Mouse (Mus musculus) stomach, embryonic 16.5 days (tissue): Measurements from ENCODE around the gene Ttc12. TPM values are rescaled to one million over a fixed set of nuclear protein-coding genes. Genes with fewer than 3 reads are reported as not detected.

ENCODE experiments used
- ATAC-seq: fragments of 200-750 bp; cut with Nextera tagmentation; 2 replicates; pipeline ENCODE4 v1.8.0; 2017; ENCODE audit warnings: moderate number of reproducible peaks, moderate TSS enrichment; ENCODE audit not compliant: insufficient read depth, low FRiP score
- H3K27ac ChIP-seq: fragments of 300-500 bp; sonication (generic); 2 replicates; pipeline ENCODE4 v1.5.1; 2014; ENCODE audit warnings: low read length
- H3K27me3 ChIP-seq: fragments of 300-500 bp; sonication (generic); 2 replicates; pipeline ENCODE4 v1.6.1; 2014; ENCODE audit warnings: low read length, control low read depth, mixed read lengths; ENCODE audit not compliant: control insufficient read depth, insufficient read depth
- H3K36me3 ChIP-seq: fragments of 300-500 bp; sonication (generic); 2 replicates; pipeline ENCODE4 v1.6.1; 2014; ENCODE audit warnings: low read length; ENCODE audit not compliant: control insufficient read depth, insufficient read depth
- H3K4me1 ChIP-seq: fragments of 300-500 bp; sonication (generic); 2 replicates; pipeline ENCODE4 v1.6.1; 2014; ENCODE audit warnings: low read length, control low read depth, mixed read lengths; ENCODE audit not compliant: control insufficient read depth, insufficient read depth
- H3K4me2 ChIP-seq: fragments of 300-500 bp; sonication (generic); 2 replicates; pipeline ENCODE4 v1.6.1; 2014; ENCODE audit warnings: low read depth, low read length, mixed read lengths
- H3K4me3 ChIP-seq: fragments of 300-500 bp; sonication (generic); replicated peaks from 2 replicates; pipeline ENCODE4 v1.5.1; 2014; ENCODE audit warnings: mild to moderate bottlenecking, low read length
- H3K9ac ChIP-seq: fragments of 300-500 bp; sonication (generic); 2 replicates; pipeline ENCODE4 v1.6.1; 2014; ENCODE audit warnings: low read length
- H3K9me3 ChIP-seq: fragments of 300-500 bp; sonication (generic); replicated peaks from 2 replicates; pipeline ENCODE4 v1.6.1; 2016; ENCODE audit warnings: low read length, control low read depth; ENCODE audit not compliant: control insufficient read depth
- WGBS: fragments of 180-500 bp; shearing (Covaris S2); extraction: QIAGEN DNeasy Blood & Tissue Kit; methylation state at CpG from one replicate; pipeline ENCODE4 v1.1.7; 2014; 5-methylcytosine and 5-hydroxymethylcytosine counted together
- polyA plus RNA-seq: library from polyadenylated mRNA; unstranded; fragments of >200 nt; fragmentation: Nextera tagmentation; extraction: Ambion mirVana; gene quantifications from 2 replicates; pipeline ENCODE4 v1.2.1, GENCODE M21; 2015

The Ttc12 gene
- polyA plus RNA-seq, 1 experiment from 2014 or later: 1.4 TPM

- Histone ChIP-seq H3K27ac (no peak overlapping the region), H3K4me1 (no peaks in the 10 kb centered on the region), H3K9ac (no peak overlapping the region), H3K27me3 (no peaks in the 10 kb centered on the region), H3K9me3 (no peaks in the 10 kb centered on the region), H3K4me3 (no peak overlapping the region), H3K36me3 (no peaks in the 10 kb centered on the region), H3K4me2 (no peak overlapping the region)
- ATAC-seq: no peak
- 87% methylated on average over 5 of the region's 5 CpGs for WGBS
Observed at GRCm38 (mm10) chr9:49528026-49528425, 42.0 kb upstream of the Ttc12 start.

DNA sequence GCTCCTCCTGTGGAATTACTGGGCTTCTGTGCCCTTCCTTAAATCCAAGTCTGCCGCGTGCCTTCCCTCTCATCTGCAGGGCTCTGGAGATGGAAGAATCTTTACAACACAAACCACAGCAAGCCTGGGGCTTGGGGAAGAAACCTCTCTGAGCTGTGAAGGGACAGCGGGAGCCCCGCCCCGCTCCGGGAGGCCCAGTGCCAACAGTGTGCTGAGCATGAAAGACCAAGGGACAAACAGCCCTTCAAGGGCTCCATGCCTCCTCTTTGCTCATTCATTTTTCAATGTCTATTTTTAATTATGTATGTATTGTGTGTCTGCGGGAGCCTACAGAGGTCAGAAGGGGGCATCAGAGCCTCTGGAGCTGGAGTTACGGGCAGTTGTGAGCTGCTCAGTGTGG, 41.3 kb upstream of the Ttc12 start:
- WGBS: 71% methylated on average over 8 of the region's 8 CpGs
- Histone ChIP-seq H3K36me3 (no peaks in the 10 kb centered on the region), H3K9ac (no peak overlapping the region), H3K27ac (no peak overlapping the region), H3K27me3 (no peaks in the 10 kb centered on the region), H3K4me3 (no peak overlapping the region), H3K9me3 (no peaks in the 10 kb centered on the region), H3K4me1 (no peaks in the 10 kb centered on the region), H3K4me2 (no peak overlapping the region)
- no peak for ATAC-seq

GRCm38 (mm10) chr9:49524721-49525120, 38.7 kb upstream of the Ttc12 start:
- Histone ChIP-seq H3K4me1 (no peaks in the 10 kb centered on the region), H3K9me3 (no peaks in the 10 kb centered on the region), H3K4me2 (no peak overlapping the region), H3K9ac (no peak overlapping the region), H3K4me3 (no peak overlapping the region), H3K27me3 (no peaks in the 10 kb centered on the region), H3K27ac (no peak overlapping the region), H3K36me3 (no peaks in the 10 kb centered on the region)
- WGBS: 78% methylated on average over 9 of the region's 9 CpGs
- no peak for ATAC-seq

- no peak for ATAC-seq
- Histone ChIP-seq H3K36me3 (no peaks in the 10 kb centered on the region), H3K9ac (no peak overlapping the region), H3K4me2 (no peak overlapping the region), H3K27ac (no peak overlapping the region), H3K4me3 (no peak overlapping the region), H3K4me1 (no peaks in the 10 kb centered on the region), H3K27me3 (no peaks in the 10 kb centered on the region), H3K9me3 (no peaks in the 10 kb centered on the region)
- WGBS: 85% methylated on average over 9 of the region's 9 CpGs
Observed at GRCm38 (mm10) chr9:49523881-49524280, 37.9 kb upstream of the Ttc12 start.

GRCm38 (mm10) chr9:49514306-49514705, 28.3 kb upstream of the Ttc12 start:
- Histone ChIP-seq H3K9ac (no peak overlapping the region), H3K27ac (no peak overlapping the region), H3K4me1 (no peaks in the 10 kb centered on the region), H3K4me2 (no peak overlapping the region), H3K27me3 (no peaks in the 10 kb centered on the region), H3K9me3 (no peaks in the 10 kb centered on the region), H3K4me3 (no peak overlapping the region), H3K36me3 (no peaks in the 10 kb centered on the region)
- ATAC-seq: no peak
- 59% methylated on average over 2 of the region's 2 CpGs for WGBS

GRCm38 (mm10) chr9:49510666-49511065, 24.6 kb upstream of the Ttc12 start:
- Histone ChIP-seq H3K4me1 (no peaks in the 10 kb centered on the region), H3K9ac (no peak overlapping the region), H3K4me2 (no peak overlapping the region), H3K4me3 (no peak overlapping the region), H3K27me3 (no peaks in the 10 kb centered on the region), H3K27ac (no peak overlapping the region), H3K9me3 (no peaks in the 10 kb centered on the region), H3K36me3 (no peaks in the 10 kb centered on the region)
- 95% methylated on average over 4 of the region's 4 CpGs for WGBS
- no peak for ATAC-seq

GRCm38 (mm10) chr9:49509628-49510027, 23.6 kb upstream of the Ttc12 start:
- H3K4me3 ChIP-seq: no peak overlapping the region
- no peaks in the 10 kb centered on the region for H3K36me3 ChIP-seq
- no peak overlapping the region for H3K27ac ChIP-seq
- no peak overlapping the region for H3K9ac ChIP-seq
- ATAC-seq: no peak
- H3K27me3 ChIP-seq: no peaks in the 10 kb centered on the region
- H3K9me3 ChIP-seq: no peaks in the 10 kb centered on the region
- H3K4me1 ChIP-seq: no peaks in the 10 kb centered on the region
- no peak overlapping the region for H3K4me2 ChIP-seq
- 91% methylated on average over 8 of the region's 8 CpGs for WGBS

DNA sequence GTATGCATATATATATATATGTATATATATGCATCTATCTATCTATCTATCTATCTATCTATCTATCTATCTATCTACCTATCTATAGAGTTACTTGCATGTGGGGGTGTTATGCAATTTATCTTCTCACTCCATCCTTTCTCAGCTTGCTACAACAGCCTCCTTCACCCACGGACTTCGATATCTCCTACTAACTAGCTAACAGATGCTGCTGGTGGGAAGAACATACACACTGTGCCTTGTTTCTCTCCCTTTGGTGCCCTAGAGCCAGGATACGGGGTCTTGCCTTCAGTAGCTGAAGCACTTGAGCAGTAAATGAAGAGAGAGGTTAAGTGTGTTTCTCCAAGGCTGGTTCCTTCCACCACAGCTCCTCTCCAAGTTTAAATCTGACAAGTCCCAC, 23.1 kb upstream of the Ttc12 start:
- no peaks in the 10 kb centered on the region for H3K4me1 ChIP-seq
- ATAC-seq: no peak
- WGBS: 90% methylated on average over 3 of the region's 3 CpGs

GRCm38 (mm10) chr9:49507829-49508585, 22.0 kb upstream of the Ttc12 start:
- H3K9me3 ChIP-seq: no peaks in the 10 kb centered on the region
- WGBS: 86% methylated on average over 9 of the region's 9 CpGs
- no peaks in the 10 kb centered on the region for H3K27me3 ChIP-seq
- H3K36me3 ChIP-seq: no peaks in the 10 kb centered on the region
- H3K4me3 ChIP-seq: no peak overlapping the region
- H3K4me2 ChIP-seq: no peak overlapping the region
- no peak for ATAC-seq
- no peak overlapping the region for H3K27ac ChIP-seq
- no peaks in the 10 kb centered on the region for H3K4me1 ChIP-seq
- H3K9ac ChIP-seq: no peak overlapping the region

More for the DNA sequence above, 23.1 kb upstream of the Ttc12 start:
- no peak overlapping the region for H3K9ac ChIP-seq
- H3K36me3 ChIP-seq: no peaks in the 10 kb centered on the region
- H3K4me3 ChIP-seq: no peak overlapping the region
- H3K4me2 ChIP-seq: no peak overlapping the region
- H3K27me3 ChIP-seq: no peaks in the 10 kb centered on the region
- H3K9me3 ChIP-seq: no peaks in the 10 kb centered on the region
- no peak overlapping the region for H3K27ac ChIP-seq
